Mouse (Mus musculus) liver, embryonic 14.5 days (tissue): ENCODE data around the gene Zfp422. TPM values are rescaled to one million over a fixed set of nuclear protein-coding genes. Genes with fewer than 3 reads are reported as not detected.

Experiments
- ATAC-seq: fragments of 200-750 bp; cut with Nextera tagmentation; 2 replicates; pipeline ENCODE4 v1.8.0; 2017; ENCODE audit warnings: moderate number of reproducible peaks, mild to moderate bottlenecking, moderate library complexity; ENCODE audit not compliant: insufficient read depth
- DNase-seq, 3 experiments: peaks; one replicate each; pipeline ENCODE4 v3.0.0-alpha.2; 2012 to 2013; ENCODE audit warnings: low read depth in 3 of 3, low spot score in 3 of 3
- H3K27ac ChIP-seq: fragments of 300-500 bp; sonication (generic); 2 replicates; pipeline ENCODE4 v1.5.1; 2014; ENCODE audit warnings: moderate library complexity, mild to moderate bottlenecking, control low read depth, inconsistent platforms
- H3K27me3 ChIP-seq: fragments of 300-500 bp; sonication (generic); 2 replicates; pipeline ENCODE4 v1.6.1; 2014; ENCODE audit warnings: mild to moderate bottlenecking, low read length, moderate library complexity; ENCODE audit not compliant: control insufficient read depth, insufficient read depth
- H3K36me3 ChIP-seq: fragments of 300-500 bp; sonication (generic); replicated peaks from 2 replicates; pipeline ENCODE4 v1.6.1; 2014; ENCODE audit warnings: low read depth; ENCODE audit not compliant: control insufficient read depth, insufficient read depth
- H3K4me1 ChIP-seq, 2 experiments: fragments of 200-500 bp in 1 of 2; fragments of 300-500 bp in 1 of 2; sonication (generic) in 1 of 2; replicated peaks; 2 replicates each; pipeline ENCODE4 v1.6.1; 2012 to 2014; ENCODE audit warnings: antibody characterized with exemption in 1 of 2, inconsistent platforms in 1 of 2, low read length in 1 of 2; ENCODE audit not compliant: control insufficient read depth in 2 of 2, insufficient read depth in 2 of 2
- H3K4me2 ChIP-seq: fragments of 300-500 bp; sonication (generic); 2 replicates; pipeline ENCODE4 v1.6.1; 2014; ENCODE audit warnings: low read depth, mild to moderate bottlenecking, control low read depth, moderate library complexity
- H3K4me3 ChIP-seq, 2 experiments: fragments of 200-500 bp in 1 of 2; fragments of 300-500 bp in 1 of 2; sonication (generic) in 1 of 2; 2 replicates each; pipeline ENCODE4 v1.5.1; 2012 to 2014; ENCODE audit warnings: low read depth in 2 of 2, low read length in 2 of 2, mild to moderate bottlenecking in 2 of 2, control low read depth in 1 of 2, inconsistent platforms in 1 of 2, moderate library complexity in 1 of 2; ENCODE audit not compliant: insufficient read depth in 1 of 2
- H3K9ac ChIP-seq: fragments of 300-500 bp; sonication (generic); replicated peaks from 2 replicates; pipeline ENCODE4 v1.6.1; 2014; ENCODE audit warnings: mild to moderate bottlenecking, control low read depth, moderate library complexity
- H3K9me3 ChIP-seq: fragments of 300-500 bp; sonication (generic); 2 replicates; pipeline ENCODE4 v1.6.1; 2016; ENCODE audit warnings: low read length, mixed read lengths; ENCODE audit not compliant: control insufficient read depth
- CTCF ChIP-seq: IDR thresholded peaks from 2 replicates; pipeline ENCODE4 v1.5.1; 2016; ENCODE audit warnings: antibody characterized with exemption, low read depth, control low read depth
- EP300 ChIP-seq: IDR thresholded peaks from 2 replicates; pipeline ENCODE4 v1.6.1; 2016; ENCODE audit warnings: antibody characterized with exemption, low read depth
- WGBS: fragments of 180-500 bp; shearing (Covaris S2); extraction: QIAGEN DNeasy Blood & Tissue Kit; methylation state at CpG from one replicate; pipeline ENCODE4 v1.1.7; 2014; ENCODE audit not compliant: insufficient replicate concordance; 5-methylcytosine and 5-hydroxymethylcytosine counted together
- polyA plus RNA-seq, 2 experiments: library from polyadenylated mRNA; depleted of rRNA in 1 of 2; stranded (reverse) in 1 of 2; unstranded in 1 of 2; fragments of >200 nt; fragmentation: Nextera tagmentation in 1 of 2; extraction: Ambion mirVana in 1 of 2; gene quantifications; 2 replicates each; pipeline versions ENCODE4 v1.2.1 to v1.2.3; 2012 to 2014

Gene Zfp422
- polyA plus RNA-seq, 2 experiments = 10.9 to 21.2 TPM

GRCm38 (mm10) chr6:116650406-116650805, 21.6 kb upstream of the Zfp422 start, which contains the start of gene Depp1:
Depp1 (plus strand) TSS chr6:116650609.
- Histone ChIP-seq H3K27me3 (no peaks in the 10 kb centered on the region), H3K9ac (no peak within 1 kb of the TSS), H3K9me3 (no peaks in the 10 kb centered on the region), H3K4me1 (peaks cover 0 to 3% of the 10 kb centered on the region in 2 experiments; a peak in 2 of 4 replicates), H3K27ac (no peak within 1 kb of the TSS), H3K36me3 (no peaks in the 10 kb centered on the region), H3K4me3 (peak within 1 kb of the TSS; percentile 28 to 33), H3K4me2 (peak within 1 kb of the TSS; percentile 39)
- ATAC-seq (peak; percentile 71), DNase-seq (no peak)
- WGBS = 6% methylated on average over 6 of the region's 6 CpGs
- TF ChIP-seq EP300 = no peak

- Histone ChIP-seq H3K4me1 (peaks cover 0 to 3% of the 10 kb centered on the region in 2 experiments; a peak in 2 of 4 replicates), H3K27ac (no peak overlapping the region), H3K4me2 (no peak overlapping the region), H3K9me3 (no peaks in the 10 kb centered on the region), H3K27me3 (no peaks in the 10 kb centered on the region), H3K36me3 (no peaks in the 10 kb centered on the region), H3K4me3 (no peak overlapping the region), H3K9ac (no peak overlapping the region)
- DNase-seq (no peak), ATAC-seq (no peak)
- 39% methylated on average over 7 of the region's 7 CpGs for WGBS
- TF ChIP-seq EP300 (no peak), CTCF (no peak)
Measured at GRCm38 (mm10) chr6:116649811-116650210, 21.0 kb upstream of the Zfp422 start.

- Histone ChIP-seq H3K27me3 (no peaks in the 10 kb centered on the region), H3K9ac (no peak overlapping the region), H3K36me3 (no peaks in the 10 kb centered on the region), H3K4me1 (peaks cover 0 to 3% of the 10 kb centered on the region in 2 experiments; a peak in 2 of 4 replicates), H3K9me3 (no peaks in the 10 kb centered on the region), H3K4me2 (no peak overlapping the region), H3K4me3 (no peak overlapping the region), H3K27ac (no peak overlapping the region)
- 63% methylated on average over 12 of the region's 12 CpGs for WGBS
- no peak for DNase-seq
- no peak; the same call in 1 of the 2 replicates for ATAC-seq
- TF ChIP-seq EP300 = no peak
- TF ChIP-seq CTCF = no peak
Measured at GRCm38 (mm10) chr6:116647763-116648162, 19.0 kb upstream of the Zfp422 start.

- H3K9me3 ChIP-seq = no peaks in the 10 kb centered on the region
- no peak overlapping the region for H3K4me3 ChIP-seq
- ATAC-seq = no peak
- no peak for DNase-seq
- H3K27ac ChIP-seq = no peak overlapping the region
- no peaks in the 10 kb centered on the region for H3K36me3 ChIP-seq
- no peak overlapping the region for H3K4me2 ChIP-seq
- no peaks in the 10 kb centered on the region for H3K27me3 ChIP-seq
- no peak overlapping the region for H3K9ac ChIP-seq
- H3K4me1 ChIP-seq = peaks cover 0 to 4% of the 10 kb centered on the region in 2 experiments; a peak in 2 of 4 replicates
- TF ChIP-seq CTCF = no peak
- TF ChIP-seq EP300 = no peak
- WGBS = 35% methylated on average over 3 of the region's 3 CpGs
Measured at GRCm38 (mm10) chr6:116644335-116644734, 15.5 kb upstream of the Zfp422 start.

- no peak overlapping the region for H3K4me2 ChIP-seq
- no peaks in the 10 kb centered on the region for H3K27me3 ChIP-seq
- no peak overlapping the region for H3K4me3 ChIP-seq
- no peaks in the 10 kb centered on the region for H3K36me3 ChIP-seq
- peaks cover 0 to 7% of the 10 kb centered on the region in 2 experiments; a peak in 2 of 4 replicates for H3K4me1 ChIP-seq
- no peak overlapping the region for H3K9ac ChIP-seq
- DNase-seq = no peak
- TF ChIP-seq CTCF (no peak), EP300 (no peak)
- no peaks in the 10 kb centered on the region for H3K9me3 ChIP-seq
- 42% methylated on average over 4 of the region's 4 CpGs for WGBS
- H3K27ac ChIP-seq = no peak overlapping the region
- ATAC-seq = no peak
Measured at GRCm38 (mm10) chr6:116643881-116644280, 15.1 kb upstream of the Zfp422 start.
